Mouse (Mus musculus): Measurements from ENCODE around the gene Cobl.

DNA sequence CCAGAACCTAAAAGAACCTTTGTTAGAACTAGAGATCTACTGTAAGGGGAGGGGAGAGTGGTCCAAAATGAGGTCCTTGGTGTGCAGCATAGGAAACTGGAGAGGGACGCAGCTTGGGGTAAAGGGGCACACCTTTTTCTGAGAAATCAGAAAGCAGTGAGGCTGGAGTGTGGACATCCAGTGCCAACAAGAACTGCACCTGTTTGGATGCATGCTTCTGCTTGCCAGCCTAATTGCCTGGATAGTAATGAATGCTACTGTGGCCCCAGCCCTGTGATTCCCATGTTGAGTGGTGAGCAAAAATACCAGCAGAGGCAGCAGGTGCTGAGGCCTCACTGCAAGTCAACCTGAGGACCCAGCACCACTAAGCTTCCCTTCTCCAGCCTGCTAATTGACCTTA lies 469 bp upstream of the Cobl start:
- TF ChIP-seq CTCF (IDR thresholded peaks at IDR 0.05; ENCODE audit: borderline replicate concordance, insufficient read depth, low read depth, low read length) = no peak
- no peak for TF ChIP-seq POLR2A (IDR thresholded peaks at IDR 0.05; ENCODE audit: borderline replicate concordance, insufficient read depth, low read length)

Measured in cerebellum, adult 2 months (tissue).